Mouse (Mus musculus): ENCODE results near the gene Gm11627. TPM values are rescaled to one million over a fixed set of nuclear protein-coding genes. Genes with fewer than 3 reads are reported as not detected.

The Gm11627 gene
- polyA plus RNA-seq, 1 experiment, result not detected

DNA sequence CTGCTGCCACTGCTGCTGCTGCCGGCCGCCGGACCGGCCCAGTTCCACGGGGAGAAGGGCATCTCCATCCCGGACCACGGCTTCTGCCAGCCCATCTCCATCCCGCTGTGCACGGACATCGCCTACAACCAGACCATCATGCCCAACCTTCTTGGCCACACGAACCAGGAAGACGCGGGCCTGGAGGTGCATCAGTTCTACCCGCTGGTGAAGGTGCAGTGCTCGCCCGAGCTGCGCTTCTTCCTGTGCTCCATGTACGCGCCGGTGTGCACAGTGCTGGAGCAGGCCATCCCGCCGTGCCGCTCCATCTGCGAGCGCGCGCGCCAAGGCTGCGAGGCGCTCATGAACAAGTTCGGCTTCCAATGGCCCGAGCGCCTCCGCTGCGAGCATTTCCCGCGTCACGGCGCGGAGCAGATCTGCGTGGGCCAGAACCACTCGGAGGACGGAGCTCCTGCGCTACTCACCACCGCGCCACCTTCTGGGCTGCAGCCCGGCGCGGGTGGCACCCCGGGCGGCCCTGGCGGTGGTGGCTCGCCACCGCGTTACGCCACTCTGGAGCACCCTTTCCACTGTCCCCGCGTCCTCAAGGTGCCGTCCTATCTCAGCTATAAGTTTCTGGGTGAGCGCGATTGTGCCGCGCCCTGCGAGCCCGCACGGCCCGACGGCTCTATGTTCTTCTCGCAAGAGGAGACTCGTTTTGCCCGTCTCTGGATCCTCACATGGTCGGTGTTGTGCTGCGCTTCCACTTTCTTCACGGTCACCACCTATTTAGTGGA lies 25.7 kb upstream of the Gm11627 start:
- Histone ChIP-seq H3K27ac (ENCODE audit: control insufficient read depth, insufficient read depth, low read depth, low read length, poor library complexity) (no peak overlapping the region; the same call in 1 of the 2 replicates), H3K4me1 (ENCODE audit: control insufficient read depth, insufficient read depth, low read length) (no peaks in the 10 kb centered on the region), H3K4me3 (replicated peaks; ENCODE audit: control insufficient read depth, low read depth, low read length) (no peak overlapping the region)
- TF ChIP-seq POLR2A (IDR thresholded peaks at IDR 0.05; ENCODE audit: borderline replicate concordance, control insufficient read depth, low read depth, low read length) (no peak), CTCF (IDR thresholded peaks at IDR 0.05; ENCODE audit: control insufficient read depth, insufficient read depth, low read length) (no peak)
- 2% methylated on average over 70 of the region's 74 CpGs for WGBS

DNA sequence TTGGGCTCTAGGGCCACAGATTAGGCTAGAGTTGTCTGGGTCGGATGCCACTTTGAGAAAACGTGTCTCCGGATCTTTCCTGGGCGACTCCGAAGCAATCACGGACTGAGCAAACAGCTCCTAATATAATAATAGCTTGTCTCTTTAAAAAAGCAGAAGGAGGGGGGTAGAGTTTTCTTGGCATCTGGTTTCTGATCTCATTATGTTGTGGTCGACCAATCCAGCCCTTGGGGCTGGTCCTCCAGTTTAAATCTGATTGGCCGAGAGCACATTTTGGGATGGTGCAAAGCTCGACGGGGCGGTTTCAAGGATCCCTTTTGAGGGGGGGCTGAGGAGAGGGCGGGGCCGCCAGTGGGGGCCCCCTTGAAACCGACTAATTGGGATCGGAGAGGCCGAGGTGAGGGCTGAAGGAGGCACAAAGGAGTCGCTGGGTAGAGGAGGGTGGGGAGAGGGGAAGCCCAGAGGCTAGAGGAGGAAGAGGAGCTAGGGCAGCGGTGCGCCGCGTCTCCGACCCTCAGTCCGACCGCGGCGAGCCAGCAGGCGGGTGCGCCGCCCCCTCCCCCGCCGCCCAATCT lies 24.8 kb upstream of the Gm11627 start, which contains the start of gene Fzd2:
TSS of gene Fzd2 (plus strand) at position 387 of the 575 bp plus-strand sequence.
- no peaks in the 10 kb centered on the region for H3K4me1 ChIP-seq (ENCODE audit: control insufficient read depth, insufficient read depth, low read length)
- WGBS, result under 1% methylated on average over 31 of the region's 31 CpGs
- H3K4me3 ChIP-seq (replicated peaks; ENCODE audit: control insufficient read depth, low read depth, low read length), result peak within 1 kb of the TSS; percentile 11
- TF ChIP-seq POLR2A (IDR thresholded peaks at IDR 0.05; ENCODE audit: borderline replicate concordance, control insufficient read depth, low read depth, low read length), result no peak
- TF ChIP-seq CTCF (IDR thresholded peaks at IDR 0.05; ENCODE audit: control insufficient read depth, insufficient read depth, low read length), result no peak
- no peak within 1 kb of the TSS; the same call in 1 of the 2 replicates for H3K27ac ChIP-seq (ENCODE audit: control insufficient read depth, insufficient read depth, low read depth, low read length, poor library complexity)

DNA sequence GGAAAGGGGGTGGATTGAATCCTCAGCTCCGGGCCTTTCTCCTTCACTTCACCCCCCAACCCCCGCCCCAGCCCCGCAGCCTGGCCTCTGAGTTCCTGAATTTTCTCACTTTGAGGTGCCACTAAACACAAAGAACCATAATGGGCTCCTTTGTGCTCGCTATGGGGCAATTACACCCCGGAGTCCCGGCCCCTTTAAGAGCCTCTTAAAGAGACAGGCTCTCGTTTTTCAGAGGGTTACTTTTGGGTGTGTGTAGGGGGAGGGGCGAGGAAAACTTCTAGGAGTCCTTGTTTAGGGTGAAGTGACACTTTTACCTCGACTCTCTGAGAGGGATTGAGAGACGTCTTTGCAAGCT lies 24.2 kb upstream of the Gm11627 start:
- 2% methylated on average over 10 of the region's 10 CpGs for WGBS

DNA sequence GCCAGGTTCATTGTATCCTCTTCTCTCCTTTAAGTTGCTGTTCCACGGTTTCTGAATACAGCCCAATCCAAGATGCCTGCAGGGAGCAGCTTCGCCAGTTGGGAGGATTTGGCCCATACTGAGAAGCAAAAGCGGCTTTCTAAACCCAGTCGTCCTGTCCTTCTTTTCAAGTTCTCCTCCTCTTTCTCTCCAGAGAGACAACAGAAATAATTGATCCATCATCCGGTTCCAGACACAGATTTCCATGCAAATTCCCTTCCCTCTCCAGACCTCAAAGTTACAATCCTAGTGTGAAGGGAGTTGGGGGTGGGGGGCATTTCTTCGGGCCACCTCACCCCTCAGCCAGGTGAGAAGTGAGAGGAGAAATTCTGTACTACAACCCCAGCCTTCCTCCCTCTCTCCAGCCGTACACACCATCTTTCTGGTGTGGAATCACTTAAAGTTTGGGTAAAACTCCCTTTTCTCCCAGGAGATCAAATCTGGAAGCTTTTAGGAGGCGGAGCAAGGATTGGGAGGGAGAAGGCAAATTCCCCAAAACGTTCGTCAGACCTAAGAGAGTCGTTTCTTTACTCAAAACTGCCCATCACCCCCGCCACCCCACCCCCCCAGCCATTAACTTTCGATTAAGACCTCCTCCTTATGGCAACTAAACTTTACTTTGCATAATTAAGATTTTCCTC lies 23.7 kb upstream of the Gm11627 start:
- TF ChIP-seq CTCF (IDR thresholded peaks at IDR 0.05; ENCODE audit: control insufficient read depth, insufficient read depth, low read length) (no peak), POLR2A (IDR thresholded peaks at IDR 0.05; ENCODE audit: borderline replicate concordance, control insufficient read depth, low read depth, low read length) (no peak)
- Histone ChIP-seq H3K27ac (ENCODE audit: control insufficient read depth, insufficient read depth, low read depth, low read length, poor library complexity) (no peak overlapping the region), H3K4me1 (ENCODE audit: control insufficient read depth, insufficient read depth, low read length) (no peaks in the 10 kb centered on the region), H3K4me3 (replicated peaks; ENCODE audit: control insufficient read depth, low read depth, low read length) (no peak overlapping the region)
- WGBS, result 23% methylated on average over 13 of the region's 13 CpGs

More for the DNA sequence above, 24.2 kb upstream of the Gm11627 start:
- TF ChIP-seq CTCF (IDR thresholded peaks at IDR 0.05; ENCODE audit: control insufficient read depth, insufficient read depth, low read length) (no peak), POLR2A (IDR thresholded peaks at IDR 0.05; ENCODE audit: borderline replicate concordance, control insufficient read depth, low read depth, low read length) (no peak)
- no peak overlapping the region for H3K4me3 ChIP-seq (replicated peaks; ENCODE audit: control insufficient read depth, low read depth, low read length)
- no peaks in the 10 kb centered on the region for H3K4me1 ChIP-seq (ENCODE audit: control insufficient read depth, insufficient read depth, low read length)
- H3K27ac ChIP-seq (ENCODE audit: control insufficient read depth, insufficient read depth, low read depth, low read length, poor library complexity), result no peak overlapping the region

- TF ChIP-seq POLR2A (IDR thresholded peaks at IDR 0.05; ENCODE audit: borderline replicate concordance, control insufficient read depth, low read depth, low read length), result no peak
- no peak for TF ChIP-seq CTCF (IDR thresholded peaks at IDR 0.05; ENCODE audit: control insufficient read depth, insufficient read depth, low read length)
- Histone ChIP-seq H3K4me1 (ENCODE audit: control insufficient read depth, insufficient read depth, low read length) (no peaks in the 10 kb centered on the region), H3K4me3 (replicated peaks; ENCODE audit: control insufficient read depth, low read depth, low read length) (no peak overlapping the region), H3K27ac (ENCODE audit: control insufficient read depth, insufficient read depth, low read depth, low read length, poor library complexity) (no peak overlapping the region)
- 61% methylated on average over 3 of the region's 3 CpGs for WGBS
These were observed 20.7 kb upstream of the Gm11627 start for GRCm38 (mm10) chr11:102599912-102600311.

DNA sequence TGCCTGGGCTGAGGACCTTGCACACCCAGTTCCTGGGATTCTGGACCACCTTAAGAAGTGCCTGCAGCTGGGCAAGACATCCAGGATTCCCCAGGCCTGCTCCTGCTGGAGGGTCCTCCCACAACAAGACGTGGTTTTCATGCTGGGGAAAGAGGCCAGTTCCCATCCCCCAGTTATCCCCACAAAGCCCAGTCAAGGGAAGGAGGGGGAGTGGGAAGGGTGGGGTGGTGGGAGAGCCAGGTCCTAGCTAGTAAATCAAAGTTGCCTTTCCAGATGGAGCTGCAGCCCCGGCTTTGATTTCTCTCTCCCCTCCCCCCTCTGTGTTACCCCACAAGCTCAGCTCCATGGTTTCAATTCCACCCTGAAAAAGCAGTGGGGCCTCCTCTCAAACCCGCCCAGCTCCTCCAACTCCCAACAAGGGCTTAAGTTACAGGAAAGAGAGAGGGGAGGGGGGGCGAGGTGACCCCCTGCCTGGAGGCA lies 16.1 kb upstream of the Gm11627 start:
- no peak overlapping the region for H3K4me3 ChIP-seq (replicated peaks; ENCODE audit: control insufficient read depth, low read depth, low read length)
- no peak overlapping the region for H3K27ac ChIP-seq (ENCODE audit: control insufficient read depth, insufficient read depth, low read depth, low read length, poor library complexity)
- TF ChIP-seq POLR2A (IDR thresholded peaks at IDR 0.05; ENCODE audit: borderline replicate concordance, control insufficient read depth, low read depth, low read length) (no peak), CTCF (IDR thresholded peaks at IDR 0.05; ENCODE audit: control insufficient read depth, insufficient read depth, low read length) (no peak)
- H3K4me1 ChIP-seq (ENCODE audit: control insufficient read depth, insufficient read depth, low read length), result no peaks in the 10 kb centered on the region
- 35% methylated on average over 4 of the region's 4 CpGs for WGBS

DNA sequence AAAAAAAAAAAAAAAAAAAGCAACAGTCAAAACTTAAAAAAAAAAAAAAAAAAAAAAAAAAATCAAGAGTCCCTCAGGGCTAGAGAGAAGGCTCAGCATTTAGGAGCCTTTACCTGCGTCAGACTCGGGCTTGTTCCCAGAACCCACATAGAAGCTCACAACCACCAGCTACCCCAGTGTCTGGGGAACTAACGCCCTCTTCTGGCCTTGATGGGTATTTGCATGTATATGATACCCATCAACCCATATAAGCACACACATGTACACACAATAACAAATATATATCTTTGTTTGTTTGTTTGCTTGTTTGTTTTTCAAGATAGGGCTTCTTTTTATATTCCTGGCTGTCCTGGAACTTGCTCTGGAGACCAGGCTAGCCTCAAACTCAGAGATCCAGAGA lies 8.3 kb upstream of the Gm11627 start:
- WGBS, result 82% methylated on average over 3 of the region's 3 CpGs
- Histone ChIP-seq H3K27ac (ENCODE audit: control insufficient read depth, insufficient read depth, low read depth, low read length, poor library complexity) (no peak overlapping the region), H3K4me3 (replicated peaks; ENCODE audit: control insufficient read depth, low read depth, low read length) (no peak overlapping the region), H3K4me1 (ENCODE audit: control insufficient read depth, insufficient read depth, low read length) (no peaks in the 10 kb centered on the region)
- TF ChIP-seq CTCF (IDR thresholded peaks at IDR 0.05; ENCODE audit: control insufficient read depth, insufficient read depth, low read length), result 0 out of 2 replicates have a peak, but pooled peaks have one; percentile 11
- TF ChIP-seq POLR2A (IDR thresholded peaks at IDR 0.05; ENCODE audit: borderline replicate concordance, control insufficient read depth, low read depth, low read length), result no peak
